Mouse (Mus musculus) stomach, embryonic 14.5 days (tissue): Measurements from ENCODE around the gene Ear14. TPM values are rescaled to one million over a fixed set of nuclear protein-coding genes. Genes with fewer than 3 reads are reported as not detected.

ENCODE experiments used
- polyA plus RNA-seq: library from polyadenylated mRNA; unstranded; fragments of >200 nt; fragmentation: Nextera tagmentation; extraction: Ambion mirVana; gene quantifications from 2 replicates; pipeline ENCODE4 v1.2.1, GENCODE M21; 2014

Ear14 gene
- polyA plus RNA-seq, 1 experiment from 2014 or later, result not detected

Other genes starting within 250 kb of the Ear14 start
- gene Pnp2, start 247.4 kb upstream of the Ear14 start, polyA plus RNA-seq, result 0.31 TPM in 1 of 2 replicates, not detected in the other
- 0.22 TPM in 1 of 2 replicates, not detected in the other for gene Rnase10, start 195.6 kb upstream of the Ear14 start, polyA plus RNA-seq
- gene Rnase9, start 161.5 kb upstream of the Ear14 start, polyA plus RNA-seq, result not detected in 2 replicates
- gene Rnase11, start 153.2 kb upstream of the Ear14 start, polyA plus RNA-seq, result not detected in 2 replicates
- gene Rnase12, start 145.7 kb upstream of the Ear14 start, polyA plus RNA-seq, result 0.80 TPM in 1 of 2 replicates, not detected in the other
- gene Olfr750, start 129.0 kb upstream of the Ear14 start, polyA plus RNA-seq, result not detected in 2 replicates
- gene Rnase4, start 112.3 kb upstream of the Ear14 start, polyA plus RNA-seq, result 60.3 and 72.3 TPM in 2 replicates
- 11.6 and 16.5 TPM in 2 replicates for gene Ang, start 112.2 kb upstream of the Ear14 start, polyA plus RNA-seq
- not detected in 2 replicates for gene Eddm3b, start 89.0 kb upstream of the Ear14 start, polyA plus RNA-seq
- 0.32 and 1.4 TPM in 2 replicates for gene Rnase6, start 79.5 kb upstream of the Ear14 start, polyA plus RNA-seq
- 0.87 and 1.5 TPM in 2 replicates for gene Rnase1, start 56.6 kb upstream of the Ear14 start, polyA plus RNA-seq
- gene Rnase2b, start 41.1 kb upstream of the Ear14 start, polyA plus RNA-seq, result not detected in 2 replicates
- not detected in 2 replicates for gene Ang2, start 4.2 kb upstream of the Ear14 start, polyA plus RNA-seq
- gene Rnase2a, start 52.7 kb downstream of the Ear14 start, polyA plus RNA-seq, result not detected in 2 replicates
- gene Gm7247, start 158.4 kb downstream of the Ear14 start, polyA plus RNA-seq, result not detected in 2 replicates
- not detected in 2 replicates for gene Vmn2r88, start 207.4 kb downstream of the Ear14 start, polyA plus RNA-seq
- not detected in 2 replicates for gene Vmn2r89, start 248.5 kb downstream of the Ear14 start, polyA plus RNA-seq